Mouse (Mus musculus) CH12.LX (cell line): Measurements from ENCODE around the gene Larp1.

ENCODE experiments used
- CTCF ChIP-seq, 2 experiments: IDR thresholded peaks in 1 of 2; conservative IDR thresholded peaks in 1 of 2; 2 replicates each; pipeline ENCODE4 v1.5.1; 2011 to 2012; ENCODE audit warnings: low read depth in 2 of 2, low read length in 2 of 2, improper control_type of control experiment in 1 of 2, inconsistent platforms in 1 of 2, mild to moderate bottlenecking in 1 of 2, moderate library complexity in 1 of 2
- NRF1 ChIP-seq: IDR thresholded peaks from 2 replicates; pipeline ENCODE4 v1.6.1; 2014; ENCODE audit warnings: low read depth, mild to moderate bottlenecking, inconsistent platforms, low read length, improper control_type of control experiment, moderate library complexity
- USF2 ChIP-seq: conservative IDR thresholded peaks from 2 replicates; pipeline ENCODE4 v1.6.1; 2011; ENCODE audit warnings: low read depth, low read length, improper control_type of control experiment
- ZMIZ1 ChIP-seq: IDR thresholded peaks from 2 replicates; pipeline ENCODE4 v1.6.1; 2012; ENCODE audit warnings: low read depth, mild to moderate bottlenecking, inconsistent platforms, low read length, improper control_type of control experiment
- ZNF384 ChIP-seq: IDR thresholded peaks from 2 replicates; pipeline ENCODE4 v1.6.1; 2012; ENCODE audit warnings: low read depth, low read length, improper control_type of control experiment, inconsistent platforms

- TF ChIP-seq CTCF (conservative IDR thresholded peaks at IDR 0.05 in 1 of 2, IDR thresholded peaks at IDR 0.05 in 1 of 2; ENCODE audit: low read depth in 2 of 2, low read length in 2 of 2) (no peak), NRF1 (no peak), ZMIZ1 (no peak), ZNF384 (no peak), USF2 (no peak)
Measured at GRCm38 (mm10) chr11:58081716-58082115, 72.9 kb downstream of the Larp1 start.
